Mouse (Mus musculus) C2C12 (cell line): ENCODE results near the gene Gpr157.

ENCODE experiments used
- CTCF ChIP-seq: IDR thresholded peaks from one replicate; pipeline ENCODE4 v1.5.1; 2011; ENCODE audit not compliant: control insufficient read depth, insufficient read depth, insufficient read length
- FOSL1 ChIP-seq: IDR thresholded peaks from one replicate; pipeline ENCODE4 v1.8.0; 2011; ENCODE audit warnings: mild to moderate bottlenecking, low read length; ENCODE audit not compliant: poor library complexity, insufficient read depth, severe bottlenecking
- USF1 ChIP-seq: IDR thresholded peaks from one replicate; pipeline ENCODE4 v1.6.1; 2011; ENCODE audit warnings: low read depth, mild to moderate bottlenecking, control low read depth, moderate library complexity

GRCm38 (mm10) chr4:150122476-150122875, 35.3 kb downstream of the Gpr157 start:
- TF ChIP-seq CTCF (no peak), USF1 (no peak), FOSL1 (no peak)
